Mouse (Mus musculus) A20 (cell line): ENCODE data around the gene Atp10a.
"Not testable (repeated sequence)": the region's sequence is repeated elsewhere in the genome, so short reads cannot be mapped to it uniquely, and the experiment has no call there.

Experiments used
- DNase-seq: peaks from one replicate; pipeline ENCODE4 v3.0.0-alpha.2; 2011; ENCODE audit warnings: low read depth, low spot score

The Atp10a gene

GRCm38 (mm10) chr7:58787585-58787984, 131.6 kb downstream of the Atp10a start:
- no peak for DNase-seq

GRCm38 (mm10) chr7:58788424-58789261, 132.7 kb downstream of the Atp10a start:
- DNase-seq, result no peak

- no peak for DNase-seq
Measured at GRCm38 (mm10) chr7:58797281-58797680, 141.3 kb downstream of the Atp10a start.

GRCm38 (mm10) chr7:58800916-58801315, 144.9 kb downstream of the Atp10a start:
- DNase-seq, result no peak

GRCm38 (mm10) chr7:58801791-58802190, 145.8 kb downstream of the Atp10a start:
- DNase-seq, result no peak

- no peak for DNase-seq
Measured at GRCm38 (mm10) chr7:58822147-58822681, 166.2 kb downstream of the Atp10a start.

GRCm38 (mm10) chr7:58824686-58825085, 168.7 kb downstream of the Atp10a start:
- no peak for DNase-seq

GRCm38 (mm10) chr7:58829111-58829510, 173.1 kb downstream of the Atp10a start:
- DNase-seq, result no peak

GRCm38 (mm10) chr7:58836855-58837606, 181.1 kb downstream of the Atp10a start:
- DNase-seq, result not testable (repeated sequence)

GRCm38 (mm10) chr7:58840367-58840766, 184.4 kb downstream of the Atp10a start:
- no peak for DNase-seq

- no peak for DNase-seq
Measured at GRCm38 (mm10) chr7:58841066-58841465, 185.1 kb downstream of the Atp10a start.

- DNase-seq, result no peak
Measured at GRCm38 (mm10) chr7:58842818-58843217, 186.9 kb downstream of the Atp10a start.

GRCm38 (mm10) chr7:58843767-58844445, 187.9 kb downstream of the Atp10a start:
- no peak for DNase-seq

GRCm38 (mm10) chr7:58844449-58844848, 188.5 kb downstream of the Atp10a start:
- DNase-seq, result no peak

- no peak for DNase-seq
Measured at GRCm38 (mm10) chr7:58858921-58859320, 203.0 kb downstream of the Atp10a start.

- DNase-seq, result no peak
Measured at GRCm38 (mm10) chr7:58863174-58863573, 207.2 kb downstream of the Atp10a start.

GRCm38 (mm10) chr7:58866865-58867614, 211.1 kb downstream of the Atp10a start:
- no peak for DNase-seq

- DNase-seq, result no peak
Measured at GRCm38 (mm10) chr7:58870661-58871060, 214.7 kb downstream of the Atp10a start.

GRCm38 (mm10) chr7:58873676-58874075, 217.7 kb downstream of the Atp10a start:
- DNase-seq, result no peak
